Mouse (Mus musculus) neutrophil, adult 5-6 weeks (primary cell): Measurements from ENCODE around the gene Med6. TPM values are rescaled to one million over a fixed set of nuclear protein-coding genes. Genes with fewer than 3 reads are reported as not detected.
"Not testable (repeated sequence)": the region's sequence is repeated elsewhere in the genome, so short reads cannot be mapped to it uniquely, and the experiment has no call there.

ENCODE experiments used
- ATAC-seq: fragments of 151-379, 151-347 bp; 2 replicates; pipeline ENCODE4 v1.8.0; 2017; ENCODE audit warnings: mild to moderate bottlenecking, moderate TSS enrichment; ENCODE audit not compliant: insufficient number of reproducible peaks, poor library complexity, low FRiP score, severe bottlenecking; ENCODE audit errors: extremely low read depth
- total RNA-seq: library from RNA; stranded (forward); fragments of 200-1000 nt; gene quantifications from 2 replicates; pipeline ENCODE4 v1.2.3, GENCODE M21; 2017

The Med6 gene
- total RNA-seq, 1 experiment from 2014 or later = 49.2 TPM

DNA sequence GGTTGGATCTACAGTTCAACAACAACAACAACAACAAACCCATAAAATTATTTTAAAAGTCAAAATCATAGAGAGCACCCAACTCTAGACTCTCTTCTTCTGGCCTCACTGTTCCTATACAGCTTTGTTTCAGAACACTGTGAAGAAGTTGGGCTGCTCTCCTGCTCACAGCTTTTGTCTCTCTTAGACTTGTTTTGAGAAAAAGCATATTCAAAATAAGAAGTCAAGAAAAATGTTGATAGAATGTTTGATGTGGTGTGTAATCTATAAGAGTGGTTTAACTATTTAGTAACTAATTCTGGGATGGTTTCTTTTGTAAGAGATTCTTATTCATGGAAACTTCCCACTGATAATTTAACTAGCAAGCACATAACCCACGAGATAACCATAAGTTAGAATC lies 26.4 kb downstream of the Med6 start, which contains the start of gene Adam21:
TSS of gene Adam21 (minus strand) at position 101 of the 400 bp plus-strand sequence.
- no peak for ATAC-seq

DNA sequence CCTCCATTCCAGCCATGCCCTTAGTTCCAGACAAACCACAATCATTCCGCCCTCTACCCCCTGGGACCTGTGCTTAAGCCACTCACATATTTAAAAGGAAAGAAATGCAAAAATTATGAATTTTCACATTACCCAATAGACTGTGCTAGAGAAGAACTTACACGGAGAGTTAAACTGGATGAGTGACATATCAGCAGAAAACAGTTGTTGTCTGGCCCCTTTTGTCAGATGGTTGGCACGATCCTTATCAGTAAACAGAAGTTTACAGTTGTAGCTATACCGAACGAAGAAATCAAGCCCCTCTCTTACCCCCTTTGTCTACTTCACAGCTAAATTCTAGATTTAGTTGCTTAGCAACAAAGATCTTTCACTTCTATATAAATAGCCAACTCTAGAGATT lies 26.9 kb downstream of the Med6 start:
- ATAC-seq = no peak

DNA sequence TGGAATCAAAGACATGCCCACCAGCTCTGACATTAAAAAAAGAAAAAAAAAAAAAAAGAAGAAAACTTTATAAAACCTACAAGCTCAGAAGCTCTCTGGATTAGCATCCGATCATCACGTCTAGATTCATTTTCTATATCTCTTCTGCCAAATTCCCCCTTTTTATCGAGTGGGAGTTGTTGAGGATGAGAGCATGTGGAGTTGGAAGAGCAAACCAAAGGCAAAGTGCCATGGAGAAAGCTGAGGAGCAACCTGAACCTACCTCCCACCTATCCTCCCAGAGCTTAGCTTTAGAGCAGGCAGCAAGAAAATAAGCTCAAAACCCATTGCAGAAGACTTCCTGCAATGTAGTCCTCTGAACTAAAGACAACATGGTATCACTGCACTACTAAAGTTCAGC lies 30.6 kb downstream of the Med6 start:
- no peak for ATAC-seq

DNA sequence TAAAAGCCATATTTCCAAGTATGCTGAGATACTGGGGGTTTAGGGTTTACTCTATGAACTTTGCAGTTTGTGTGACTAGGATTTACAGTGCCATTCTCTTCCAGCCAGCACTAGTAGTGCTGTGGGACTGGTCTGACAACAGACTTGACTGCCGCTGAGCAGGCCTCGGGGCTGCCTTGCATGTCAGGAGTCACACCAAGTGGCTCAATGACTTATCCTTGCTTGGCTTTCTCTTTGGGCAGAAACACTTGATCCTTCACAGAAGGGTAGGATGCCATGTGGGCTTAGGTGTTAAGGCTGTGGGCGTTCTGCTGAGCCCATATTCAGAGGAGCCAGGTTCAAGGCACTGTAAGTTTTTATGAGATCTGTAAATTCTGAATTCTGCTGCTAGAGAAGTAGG lies 45.5 kb downstream of the Med6 start:
- ATAC-seq = no peak

DNA sequence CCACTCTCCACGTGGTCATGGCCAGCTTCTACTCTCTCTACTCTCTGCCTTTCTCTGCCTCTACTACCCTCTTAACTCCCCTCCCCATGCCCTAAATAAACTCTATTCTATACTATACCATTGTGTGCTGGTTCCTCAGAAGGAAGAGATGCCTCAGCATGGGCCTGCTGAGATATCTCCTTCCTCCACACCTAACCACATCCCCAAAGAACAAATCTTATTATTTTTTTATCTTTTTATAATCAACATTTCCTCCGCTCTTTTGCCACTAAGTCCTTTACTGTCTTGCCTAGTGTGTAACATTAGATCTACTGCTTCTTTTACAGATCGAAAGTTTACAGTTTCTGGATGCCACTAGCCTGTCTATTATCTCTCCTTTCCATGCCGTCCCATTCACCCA lies 47.6 kb downstream of the Med6 start:
- no peak for ATAC-seq

DNA sequence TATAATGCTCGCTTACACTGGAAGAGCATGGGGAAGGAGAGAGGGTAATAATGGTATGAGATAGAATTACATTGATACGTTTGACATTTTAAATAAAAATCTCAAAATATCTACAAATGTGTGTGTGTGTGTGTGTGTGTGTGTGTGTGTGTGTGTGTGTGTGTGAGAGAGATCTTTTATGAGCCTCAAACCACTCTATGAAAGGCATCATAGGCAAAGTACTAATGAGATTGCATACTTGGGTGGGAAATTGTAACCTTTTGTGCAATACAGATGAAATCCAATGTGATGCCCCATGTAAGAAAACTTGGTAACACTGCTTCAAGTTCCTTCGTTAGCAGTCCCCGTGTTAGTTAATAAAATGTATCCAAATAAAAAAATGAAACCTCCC lies 61.8 kb downstream of the Med6 start:
- ATAC-seq = no peak

DNA sequence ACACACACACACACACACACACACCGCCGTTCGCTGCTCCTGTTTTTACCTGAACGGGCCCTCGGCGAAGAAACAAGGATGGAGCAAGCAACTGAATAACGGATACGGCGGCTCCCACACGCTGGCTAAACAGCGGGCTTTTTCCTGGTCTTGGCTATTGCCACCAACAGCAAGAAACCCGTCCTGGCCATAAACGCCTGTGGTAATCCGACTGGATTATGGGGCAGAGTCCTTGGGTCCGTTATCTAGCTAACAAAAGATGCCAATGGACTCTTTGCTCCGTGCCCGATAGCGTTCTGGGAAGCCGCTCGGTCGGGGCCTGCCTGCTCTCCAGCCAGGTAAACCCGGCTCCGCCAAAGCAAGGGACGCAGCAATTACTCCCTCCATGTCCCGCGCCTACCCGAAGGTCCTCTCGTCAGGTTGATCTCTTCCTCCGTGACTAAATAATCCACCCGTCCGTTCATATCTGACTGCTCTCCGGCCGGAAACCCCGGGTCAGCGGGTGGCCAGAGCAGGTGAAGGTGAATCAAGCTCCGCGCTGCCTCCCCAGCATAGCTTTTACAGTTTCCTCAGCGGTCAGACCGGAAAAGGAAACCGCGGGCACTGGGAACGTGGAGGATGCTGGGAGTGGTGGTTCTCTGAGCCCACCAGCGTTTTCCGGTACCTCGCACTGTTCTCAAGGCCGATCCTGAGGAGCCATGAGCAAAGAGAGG lies 62.3 kb downstream of the Med6 start, which contains the start of the genes Gm20498 and Synj2bp:
TSS of gene Gm20498 (minus strand) at position 590 of the 713 bp plus-strand sequence.
TSS of gene Synj2bp (minus strand) at position 596 of the 713 bp plus-strand sequence.
- peak; percentile 82 for ATAC-seq

DNA sequence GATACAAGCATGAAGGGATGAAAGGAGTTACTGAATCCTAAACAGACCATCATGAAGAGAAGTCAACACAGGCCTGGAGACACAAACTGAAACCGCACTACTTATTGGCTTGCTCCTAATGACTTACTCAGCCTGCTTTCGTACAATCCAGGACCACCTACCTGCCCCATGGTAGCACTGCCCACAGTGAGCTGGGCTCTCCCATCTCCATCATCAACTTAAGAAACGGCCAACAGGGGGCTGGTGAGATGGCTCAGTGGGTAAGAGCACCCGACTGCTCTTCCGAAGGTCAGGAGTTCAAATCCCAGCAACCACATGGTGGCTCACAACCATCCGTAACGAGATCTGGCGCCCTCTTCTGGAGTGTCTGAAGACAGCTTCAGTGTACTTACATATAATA lies 64.2 kb downstream of the Med6 start:
- not testable (repeated sequence) for ATAC-seq

Other genes with a start within 250 kb of the Med6 start
- gene Gm4787, start 215.5 kb downstream of the Med6 start, total RNA-seq = 0.47 and 0.74 TPM in 2 replicates
- gene Adam4, start 173.1 kb downstream of the Med6 start, total RNA-seq = 2.0 and 2.5 TPM in 2 replicates
- gene Cox16, start 109.9 kb downstream of the Med6 start, total RNA-seq = 61.4 and 65.4 TPM in 2 replicates
- gene Gm20498, start 62.1 kb downstream of the Med6 start, total RNA-seq = 20.5 and 25.6 TPM in 2 replicates
- 40.0 and 40.6 TPM in 2 replicates for gene Synj2bp, start 62.1 kb downstream of the Med6 start, total RNA-seq
- gene Adam21, start 26.5 kb downstream of the Med6 start, total RNA-seq = 0.12 and 0.47 TPM in 2 replicates
- 0.37 TPM in 1 of 2 replicates, not detected in the other for gene Ttc9, start 36.2 kb upstream of the Med6 start, total RNA-seq
- gene Map3k9, start 186.2 kb upstream of the Med6 start, total RNA-seq = 26.3 and 30.1 TPM in 2 replicates